Mouse (Mus musculus) adrenal gland, adult 2 months (tissue): ENCODE measurements at regions not wholly inside any gene's neighbourhood (a gene's known extent, or its start where the extent isn't known, plus 50 kb on each side); places are given as distances from the start of the nearest gene placed in this dataset.
"Not testable (repeated sequence)": the region's sequence is repeated elsewhere in the genome, so short reads cannot be mapped to it uniquely, and the experiment has no call there.

ENCODE experiments used
- DNase-seq: peaks from one replicate; pipeline ENCODE4 v3.0.0; 2021
- microRNA-seq, 2 experiments: library from miRNA; unstranded; fragments of <30 nt; microRNA quantifications; one replicate each; pipeline ENCODE4 v1.2.0; 2021

DNA sequence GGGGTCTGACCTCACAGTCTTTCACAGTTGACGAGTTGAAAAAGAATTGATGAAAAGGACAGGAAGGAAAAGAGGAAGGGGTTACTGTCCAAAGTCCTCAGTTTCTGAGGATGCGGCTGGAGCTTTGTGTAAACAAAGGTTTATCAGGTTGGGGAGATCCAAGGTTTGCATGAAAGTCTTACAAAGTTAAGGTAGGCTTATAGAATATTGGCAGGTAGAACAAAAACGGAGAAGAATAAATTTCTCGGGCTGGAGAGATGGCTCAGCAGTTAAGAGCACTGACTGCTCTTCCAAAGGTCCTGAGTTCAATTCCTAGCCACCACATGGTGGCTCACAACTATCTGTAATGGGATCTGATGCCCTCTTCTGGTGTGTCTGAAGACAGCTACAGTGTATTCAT is 60.9 kb upstream of the Acpp start:
- not testable (repeated sequence) for DNase-seq

DNA sequence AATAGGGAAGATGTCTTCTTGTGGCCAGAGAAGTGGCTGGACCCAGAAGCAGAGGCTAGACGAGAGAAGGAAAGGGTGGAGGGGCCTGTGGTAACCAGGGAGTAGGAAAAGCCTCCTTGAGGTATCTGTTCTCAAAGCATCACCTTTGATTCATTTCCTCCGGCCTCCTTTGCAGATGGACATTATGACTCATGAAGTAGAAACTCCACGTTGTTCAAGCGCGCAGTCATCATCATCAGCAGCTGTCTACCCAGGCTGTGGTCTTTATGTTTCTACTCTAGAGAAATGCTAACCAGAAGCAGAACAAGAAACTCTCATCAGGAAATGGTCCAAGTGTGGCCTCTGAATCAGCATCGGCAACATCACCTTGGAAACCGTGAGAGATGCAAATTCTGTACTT is 50.3 kb upstream of the Acpp start:
- DNase-seq = no peak

Small RNA genes in the stretch of these regions (microRNA-seq; reads per million reads assigned to microRNA genes)
- gene Mir2136 = 0 reads per million in 2 experiments
